Mouse (Mus musculus) kidney, postnatal 36 days (tissue): ENCODE measurements around the gene Mlf2.

ENCODE experiments used
- DNase-seq, 2 experiments: peaks; one replicate each; pipeline ENCODE4 v3.0.0; 2021 to 2022; ENCODE audit warnings: mixed read lengths in 2 of 2

Gene Mlf2

DNA sequence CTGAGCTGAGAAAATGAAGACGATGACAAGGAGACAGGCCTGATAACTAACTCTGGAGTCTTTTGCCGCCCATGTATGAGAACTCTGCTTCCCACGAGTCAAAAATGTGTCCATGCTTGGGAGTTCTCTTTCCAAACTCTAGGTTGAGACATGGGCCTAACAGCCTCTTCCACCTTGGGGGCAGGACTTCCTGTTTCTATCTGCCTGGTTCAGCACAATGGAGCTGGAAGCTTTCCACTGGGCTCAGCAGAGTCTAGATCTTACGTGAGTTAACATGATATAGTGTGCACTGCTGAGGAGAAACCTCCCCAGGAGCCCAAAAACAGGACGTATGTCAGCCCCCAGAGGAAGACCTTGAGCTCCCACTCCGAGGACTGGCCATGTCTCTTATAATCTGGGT, 18.0 kb upstream of the Mlf2 start:
- DNase-seq, result no peak

DNA sequence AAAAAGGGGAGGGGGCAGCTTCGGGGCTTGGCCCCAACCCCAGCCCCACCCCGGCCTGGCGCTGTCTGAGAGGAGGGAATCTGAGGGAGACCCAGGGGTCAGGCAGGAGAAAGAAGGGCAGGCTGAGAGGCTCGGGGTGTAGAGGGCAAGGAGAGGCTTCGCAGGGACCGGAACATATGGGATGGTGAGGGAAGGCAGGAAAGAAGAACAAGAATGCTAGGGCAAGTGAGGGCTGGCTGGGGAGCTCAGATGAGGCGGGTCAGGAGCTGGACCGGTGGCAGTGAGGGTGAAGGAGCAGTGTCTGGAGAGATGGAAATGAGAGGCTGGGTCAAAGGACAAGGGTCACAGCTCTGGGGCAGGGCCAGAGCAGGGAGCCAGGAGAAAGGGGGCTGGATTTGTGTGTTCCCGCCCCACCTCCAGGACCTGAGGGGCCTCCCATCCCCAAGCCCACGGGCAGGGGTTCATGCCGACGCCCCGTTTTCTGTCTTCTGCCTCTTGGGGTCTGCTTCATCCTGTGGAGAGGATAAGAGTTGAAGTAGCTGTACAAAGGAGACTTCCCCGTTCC, 17.4 kb upstream of the Mlf2 start:
- peak; percentile 70 to 78 for DNase-seq

DNA sequence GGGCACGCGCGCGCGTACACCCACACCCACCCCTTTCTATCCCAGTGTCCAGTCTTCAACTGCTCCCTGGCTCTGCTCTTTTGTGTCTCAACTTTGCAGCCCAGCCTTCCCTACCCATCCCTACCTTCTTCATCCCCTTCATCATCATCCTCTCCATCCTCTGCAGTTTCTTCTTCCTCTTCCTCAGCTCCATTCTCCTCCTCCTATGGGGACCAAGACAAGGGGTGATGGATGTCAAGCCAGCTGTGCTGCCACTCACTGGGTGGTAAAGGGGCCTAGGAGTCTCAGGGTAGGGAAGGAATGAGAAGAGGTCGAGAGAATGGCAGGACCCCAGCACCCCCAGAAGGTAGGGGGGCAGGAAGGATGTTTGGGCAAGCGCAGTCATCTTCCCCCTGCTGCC, 16.7 kb upstream of the Mlf2 start:
- no peak for DNase-seq

DNA sequence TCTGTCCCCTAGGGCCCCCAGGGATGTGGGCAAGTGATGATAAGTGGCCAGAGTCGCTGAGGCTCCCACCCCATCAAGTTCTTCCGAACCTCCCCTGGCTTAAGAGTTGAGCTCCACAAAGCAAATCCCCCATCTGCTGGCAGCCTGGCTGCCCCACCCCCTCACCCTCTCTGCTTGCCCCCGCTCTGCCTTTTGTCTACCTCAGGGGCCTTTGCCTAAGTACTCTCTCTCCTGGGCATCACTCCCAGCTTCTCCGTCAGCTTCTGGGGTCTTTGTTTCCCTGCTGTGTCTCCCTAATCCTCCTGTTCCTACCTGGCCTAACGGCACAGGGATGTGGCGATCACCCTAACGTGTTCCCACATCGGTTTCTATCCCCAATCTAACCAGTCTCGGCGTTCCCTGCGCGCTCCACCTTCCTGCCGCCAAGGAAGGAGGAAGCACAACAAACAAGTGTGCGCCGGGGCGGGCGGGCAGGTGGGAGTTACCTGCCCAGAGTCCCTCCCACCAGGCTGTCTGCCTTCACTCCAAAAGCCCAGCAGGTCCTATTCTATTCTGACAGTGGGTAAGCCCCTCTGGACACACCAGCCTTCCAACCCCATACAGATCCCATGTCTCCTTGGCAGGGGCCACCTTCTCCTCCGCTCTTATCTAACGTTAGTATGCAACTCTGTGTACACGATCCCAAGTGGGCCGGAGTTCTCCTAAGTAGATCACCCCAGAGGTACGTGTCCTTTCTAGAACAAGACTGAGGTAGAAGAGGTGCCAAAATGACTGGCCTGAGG, 15.8 kb upstream of the Mlf2 start:
- DNase-seq, result peak; percentile 72 to 80

DNA sequence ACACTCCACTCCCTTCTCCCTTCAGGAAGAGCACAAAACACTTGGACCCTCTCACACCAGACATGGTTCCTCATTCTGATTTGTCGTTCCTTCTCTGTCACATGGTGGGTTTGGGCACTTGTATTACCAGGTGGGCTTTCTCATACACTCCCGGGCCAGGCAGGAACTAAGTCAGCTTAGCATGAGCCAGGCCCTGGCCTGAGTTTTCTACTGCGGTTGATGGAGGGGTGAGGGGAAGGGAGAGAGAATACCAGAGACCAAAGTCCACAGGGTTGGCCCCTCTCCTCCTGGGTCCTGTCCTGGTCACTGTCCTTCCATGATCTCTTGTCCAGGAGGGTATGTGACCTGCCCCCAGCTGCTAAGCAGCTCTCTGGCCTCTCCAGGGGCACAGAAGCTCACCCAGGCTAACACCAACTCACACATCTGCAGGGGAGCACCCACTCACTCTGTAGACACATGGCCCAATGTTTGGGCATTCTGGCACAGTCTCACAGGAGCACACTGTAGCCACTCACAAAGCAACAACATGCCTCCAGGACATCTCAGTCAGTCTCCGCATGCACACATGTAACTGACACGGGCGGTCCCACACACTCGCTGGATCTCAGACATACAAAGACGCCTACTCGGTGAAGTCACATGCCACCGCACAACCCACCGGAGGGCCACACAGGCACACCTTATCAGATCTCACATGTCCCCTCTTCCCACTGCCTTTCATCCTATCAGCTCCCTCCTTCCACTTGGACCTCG, 15.1 kb upstream of the Mlf2 start:
- peak; percentile 79 to 87 for DNase-seq

DNA sequence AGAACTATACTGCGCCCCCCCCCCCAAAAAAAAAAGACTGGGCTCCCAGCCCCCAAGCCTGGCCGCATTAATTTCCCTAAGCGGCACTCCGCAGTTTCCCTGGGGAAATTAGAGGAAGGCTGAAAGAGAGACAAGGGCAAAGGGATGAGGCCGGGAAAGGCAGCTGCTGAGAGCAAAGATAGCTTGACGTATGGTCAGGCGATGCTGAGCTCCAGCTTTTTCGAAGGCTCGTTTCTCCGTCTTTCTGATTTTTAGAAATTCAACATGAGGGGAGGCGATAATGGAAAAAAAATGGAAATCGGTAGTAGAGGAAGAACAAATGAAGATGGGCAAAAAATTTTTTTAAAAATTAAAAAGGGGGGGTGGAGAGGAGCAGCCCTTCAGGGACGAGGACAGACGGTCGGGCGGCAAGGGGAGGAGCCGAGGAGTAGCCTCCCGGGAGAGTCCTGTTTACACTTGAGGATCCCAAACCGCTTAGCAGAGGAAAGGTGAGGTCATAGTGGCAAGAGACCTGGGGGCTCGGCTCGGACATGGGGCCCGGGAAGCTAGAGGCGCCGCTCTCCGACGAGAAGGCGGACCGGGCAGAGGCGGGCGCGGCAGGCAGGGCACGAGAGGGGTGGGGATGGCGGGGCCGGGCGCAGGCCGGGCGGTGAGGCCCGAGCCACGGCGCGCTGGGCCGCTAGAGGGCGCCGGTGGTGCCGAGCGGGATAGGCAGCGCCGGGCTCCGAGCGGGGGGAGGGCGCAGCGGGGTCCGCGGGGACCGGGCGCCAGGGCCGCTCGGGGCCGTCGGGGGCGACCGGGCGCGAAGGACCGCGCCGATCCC, 14.3 kb upstream of the Mlf2 start:
- DNase-seq, result peak; percentile 91 to 98

DNA sequence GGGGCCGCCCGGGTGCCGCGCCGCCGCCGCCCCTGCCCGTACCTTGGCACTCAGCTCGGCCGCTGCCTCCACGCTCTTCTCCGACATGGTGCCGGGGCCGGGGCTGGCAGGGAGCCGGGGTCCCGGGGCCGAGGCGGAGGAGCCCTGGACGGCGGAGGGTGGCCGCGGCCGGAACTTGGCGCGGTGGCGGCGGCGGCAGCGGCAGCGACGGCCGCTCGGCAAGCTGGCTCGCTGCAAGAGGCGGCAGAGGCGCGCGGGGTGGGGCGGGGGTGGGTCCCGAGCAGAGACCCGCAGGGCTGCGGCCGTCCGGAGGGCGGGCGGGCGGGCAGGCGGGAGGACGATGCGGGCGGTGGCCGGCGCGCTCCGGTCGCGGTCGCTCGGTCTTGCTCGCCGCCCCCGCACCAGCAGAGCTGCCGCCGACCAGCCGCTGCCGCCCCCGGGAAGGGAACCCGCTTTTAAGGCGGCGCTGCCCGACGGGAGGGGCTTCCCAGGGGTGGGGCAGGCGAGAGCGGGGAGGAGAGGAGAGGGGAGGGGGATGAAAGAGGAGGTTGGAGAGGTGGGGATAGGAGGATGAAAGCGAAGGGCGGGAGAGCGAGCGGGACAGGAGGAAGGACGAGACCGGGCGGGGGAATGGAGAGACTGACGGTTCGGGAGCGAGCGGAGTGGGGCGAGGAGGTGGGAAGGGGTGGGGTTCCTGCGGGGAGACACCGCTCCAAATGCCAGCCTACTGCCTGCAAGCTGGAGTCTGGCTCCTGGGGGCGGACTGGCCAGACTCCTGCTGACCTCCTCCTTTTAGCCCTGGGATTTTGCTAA, 13.5 kb upstream of the Mlf2 start:
- DNase-seq, result peak; percentile 93 to 96

DNA sequence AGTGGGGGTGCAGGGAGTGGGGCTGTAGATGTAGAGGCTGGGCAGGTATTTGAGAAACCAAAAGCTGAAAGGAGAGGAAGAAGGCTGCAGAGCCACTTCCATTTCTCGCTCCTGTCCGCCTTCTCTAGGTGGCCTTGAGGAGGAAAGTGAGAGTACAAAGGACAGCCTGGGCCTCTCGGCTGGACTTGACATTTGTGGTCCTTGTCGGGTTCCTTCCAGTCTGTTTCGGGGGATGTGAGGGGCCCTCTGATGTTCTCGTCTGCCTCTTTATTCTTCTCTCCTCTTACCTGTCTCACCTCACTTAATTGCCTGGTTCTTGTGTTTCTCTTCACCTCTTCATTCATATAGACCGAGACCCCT, 12.9 kb upstream of the Mlf2 start:
- no peak for DNase-seq

DNA sequence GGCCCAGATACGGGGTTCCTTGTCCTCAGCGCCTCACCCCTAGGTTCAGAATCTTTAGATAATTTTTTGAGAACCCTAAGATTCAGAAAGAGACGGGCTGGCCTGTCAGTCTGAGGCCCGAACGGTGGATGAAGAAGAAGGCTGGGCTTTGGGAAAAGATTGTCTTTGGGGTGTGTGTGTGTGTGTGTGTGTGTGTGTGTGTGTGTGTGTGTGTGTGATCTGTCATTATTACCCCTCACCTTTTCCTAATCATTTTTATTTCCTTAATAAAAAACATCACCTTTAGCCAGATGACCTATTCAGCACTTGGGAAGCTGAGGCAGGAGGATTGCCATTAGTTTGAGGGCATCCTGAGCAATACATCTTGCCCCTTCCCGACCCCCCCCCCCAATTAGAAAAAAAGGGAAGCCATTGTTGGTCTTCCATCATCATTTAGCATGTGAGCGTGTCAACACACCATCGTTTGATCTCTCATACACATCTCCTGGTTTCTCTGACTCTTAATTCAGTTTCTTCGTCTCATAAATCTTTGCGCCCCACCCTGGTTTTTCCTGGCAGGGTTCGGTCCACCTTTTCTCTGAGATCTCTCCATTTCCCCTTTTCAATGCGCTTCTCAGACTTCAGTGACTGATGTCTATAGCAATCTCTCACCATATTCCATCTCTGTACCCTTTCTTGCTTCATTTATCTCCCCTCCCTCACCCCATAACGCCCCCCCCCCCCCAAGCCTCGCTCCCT, 12.1 kb upstream of the Mlf2 start:
- DNase-seq, result no peak

DNA sequence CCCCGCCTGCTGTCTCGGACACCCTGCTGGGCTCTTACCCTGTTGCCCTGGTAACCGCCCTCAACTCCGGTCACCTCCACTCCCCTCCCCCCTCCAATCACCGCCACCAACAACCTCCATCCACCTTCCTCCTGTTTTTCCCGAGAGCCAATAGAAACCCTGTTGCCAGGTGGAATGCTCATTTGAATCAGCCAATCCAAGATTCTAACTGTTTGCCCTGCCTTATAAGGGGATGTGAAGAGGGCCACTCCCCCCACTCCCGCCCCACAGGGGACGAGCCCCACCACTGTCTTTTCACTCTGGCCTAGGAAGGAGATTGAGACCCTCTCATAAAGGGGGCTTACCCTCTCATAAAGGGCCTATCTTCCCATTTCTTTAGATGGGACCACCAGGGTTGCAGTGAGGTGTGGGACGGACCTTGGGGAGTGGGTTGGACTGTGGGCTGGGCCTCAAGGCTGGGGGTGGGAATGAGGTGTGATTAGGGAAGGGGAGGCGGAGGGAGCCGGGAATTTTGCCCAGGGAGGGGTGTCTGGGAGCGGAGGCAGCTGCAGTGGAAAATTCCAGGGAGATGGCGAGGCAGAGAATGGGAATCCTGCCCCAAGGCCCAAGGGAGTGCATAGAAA, 11.4 kb upstream of the Mlf2 start, which contains the start of gene Ptms:
Gene Ptms (minus strand): TSS at position 409 of the 623 bp plus-strand sequence.
- DNase-seq, result peak; percentile 97 to 99

DNA sequence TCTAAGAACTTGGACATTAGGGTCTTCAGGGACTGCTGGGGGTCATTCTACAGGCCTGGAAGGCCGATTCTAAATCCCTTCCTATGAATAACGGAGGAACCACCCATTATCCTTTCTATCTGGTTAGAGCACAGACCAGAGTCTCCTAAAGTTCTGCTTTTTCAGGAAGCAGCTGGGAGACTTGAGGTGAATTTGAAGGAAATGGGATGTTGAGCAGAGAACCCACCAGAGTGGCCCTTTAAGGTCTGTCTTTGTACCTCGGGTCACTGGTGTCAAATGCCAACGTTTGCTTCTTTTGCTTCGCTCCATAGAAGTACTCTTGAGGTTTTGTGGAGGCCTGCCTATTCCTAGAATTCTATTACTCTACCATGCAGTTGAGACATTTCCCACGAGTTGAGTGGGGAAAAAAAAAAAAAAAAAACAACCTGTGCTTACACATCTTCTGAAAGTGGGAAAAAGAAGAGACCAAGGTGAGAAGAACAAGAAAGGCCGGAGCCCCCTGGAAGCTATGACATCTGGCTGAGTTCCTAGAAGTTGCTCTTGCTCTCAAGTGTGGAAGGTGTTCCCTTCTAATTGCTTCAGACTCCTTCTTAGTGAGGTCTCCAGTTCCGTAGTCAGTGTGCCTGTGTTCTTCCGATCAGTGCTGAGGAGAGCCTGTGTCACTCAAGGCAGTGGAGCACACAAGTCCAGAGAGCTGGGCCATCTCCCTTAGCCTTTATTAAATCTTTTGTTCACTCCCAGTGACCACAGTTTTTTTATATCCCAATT, 10.7 kb upstream of the Mlf2 start:
- DNase-seq, result no peak

DNA sequence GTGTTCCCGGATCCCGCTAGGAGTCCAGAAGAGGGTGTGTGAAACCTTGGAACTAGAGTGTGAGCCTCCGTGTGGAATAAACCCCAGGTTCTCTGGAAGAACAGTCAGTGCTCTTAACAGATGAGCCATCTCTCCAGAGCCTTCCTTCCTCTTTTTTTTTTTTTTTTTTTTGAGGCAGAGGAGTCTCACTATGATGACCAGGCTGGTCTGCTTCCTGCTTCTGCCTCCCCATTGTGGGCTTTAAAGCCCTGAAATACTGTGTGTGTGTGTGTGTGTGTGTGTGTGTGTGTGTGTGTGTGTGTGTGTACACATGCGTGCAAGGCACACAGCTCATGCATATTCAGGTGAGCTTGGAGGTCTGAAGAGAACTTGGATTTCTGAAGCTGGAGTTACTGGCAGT, 9.6 kb upstream of the Mlf2 start:
- DNase-seq, result no peak

DNA sequence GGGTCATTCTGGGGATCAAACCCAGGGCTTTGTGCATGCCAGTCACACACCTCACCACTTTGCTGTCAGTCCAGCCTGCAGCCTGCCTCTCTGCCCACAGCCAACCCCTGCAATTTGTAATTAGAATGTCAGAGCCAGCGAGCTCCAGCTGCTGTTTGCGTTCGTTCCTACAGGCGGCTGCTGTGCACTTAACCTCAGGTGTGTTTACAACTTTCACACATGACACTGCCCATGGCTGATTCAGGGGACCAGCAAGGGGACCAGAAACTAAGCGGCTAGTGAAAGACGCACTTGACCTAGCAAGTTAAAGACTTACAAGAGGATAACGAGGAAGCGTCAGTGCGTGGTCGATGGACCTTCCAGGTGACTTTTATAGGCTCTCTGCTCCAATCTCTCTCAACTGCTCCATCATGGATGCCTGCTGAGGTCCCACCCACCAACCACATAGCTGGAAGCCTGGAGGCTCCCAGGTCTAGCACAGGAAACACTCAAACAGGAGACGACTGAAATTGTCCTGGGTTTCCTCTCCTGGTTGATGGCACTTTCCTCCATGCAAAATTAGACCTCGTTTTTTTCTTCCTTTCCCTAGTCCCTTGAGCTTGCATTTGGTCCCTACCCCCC, 5.9 kb upstream of the Mlf2 start:
- DNase-seq, result peak; percentile 52 to 57

DNA sequence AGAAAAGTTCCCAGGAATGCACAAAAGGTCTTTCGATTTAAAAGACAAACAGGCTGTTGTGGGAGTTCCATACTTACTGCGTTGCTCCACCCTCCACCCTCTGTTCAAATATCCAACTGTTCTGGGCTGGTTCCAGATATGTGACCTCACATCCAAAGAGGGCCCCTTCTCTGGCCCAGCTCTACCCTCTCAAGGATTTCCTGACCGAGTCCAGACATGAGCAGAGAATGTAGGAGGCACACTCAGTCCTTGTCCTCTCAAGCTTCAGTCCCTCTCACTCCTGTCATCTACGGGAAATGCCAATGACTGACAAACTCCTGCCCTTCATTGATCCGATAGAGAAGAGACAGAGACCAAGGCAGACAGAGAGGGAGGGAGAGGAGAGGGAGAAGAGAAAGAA, 5.2 kb upstream of the Mlf2 start:
- peak; percentile 48 to 53 for DNase-seq

DNA sequence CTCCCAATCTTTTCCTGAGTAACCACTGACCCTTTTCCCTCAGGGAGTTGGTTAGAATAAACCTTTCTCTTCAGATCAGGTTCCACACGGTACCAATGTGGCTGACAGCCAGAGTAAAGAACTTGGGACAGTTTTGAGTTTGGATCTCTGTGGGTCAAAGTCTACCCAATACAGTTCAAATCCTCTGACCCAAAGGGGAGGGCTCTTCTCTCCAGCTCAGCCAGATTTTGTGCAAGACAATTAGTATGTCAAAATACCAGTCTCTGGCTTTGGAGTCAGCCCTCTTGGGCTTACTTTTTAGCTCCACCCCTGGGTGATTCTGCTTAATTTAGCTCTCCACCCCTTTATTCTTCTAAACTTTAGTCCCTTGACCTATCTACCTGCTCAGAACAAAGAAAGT, 955 bp upstream of the Mlf2 start:
- DNase-seq, result peak; percentile 64 to 80

DNA sequence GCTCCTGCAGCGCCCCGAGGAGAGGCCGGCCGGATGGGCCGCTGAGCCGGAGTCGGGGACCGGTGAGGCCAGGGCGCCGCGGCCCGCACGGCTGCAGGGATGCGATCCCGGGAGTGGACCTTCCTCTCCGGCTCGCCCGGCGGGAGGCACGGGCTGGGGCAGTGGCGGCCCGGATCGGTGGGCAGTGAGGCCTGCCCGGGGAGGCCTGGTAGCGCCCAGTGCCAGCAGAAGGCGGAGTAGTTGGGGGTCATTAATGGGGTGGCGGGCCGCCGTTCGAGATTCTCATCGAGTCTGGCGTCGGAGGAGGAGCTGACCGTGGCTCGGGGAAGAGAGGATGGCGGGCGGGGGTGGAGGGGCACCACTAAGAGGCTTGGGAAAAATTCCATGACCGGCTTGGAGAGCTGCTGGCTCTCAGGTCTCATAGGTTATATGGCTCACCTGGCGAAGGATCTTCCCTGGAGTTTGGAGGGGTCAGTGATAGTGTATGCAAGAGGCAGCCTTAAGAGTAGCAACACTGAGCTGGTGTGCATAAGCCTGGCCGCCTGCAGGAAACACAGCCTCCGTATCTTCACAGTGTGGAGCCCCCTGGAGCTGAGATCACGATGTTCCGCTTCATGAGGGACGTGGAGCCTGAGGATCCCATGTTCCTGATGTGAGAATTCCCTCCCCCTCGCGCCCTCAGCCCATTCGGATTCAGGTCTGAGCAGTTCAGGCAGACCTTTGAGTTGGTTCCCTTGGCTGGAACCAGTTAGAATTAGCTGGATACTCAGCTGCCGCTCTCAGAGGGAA, 533 bp downstream of the Mlf2 start:
- DNase-seq, result peak; percentile 36 to 58

DNA sequence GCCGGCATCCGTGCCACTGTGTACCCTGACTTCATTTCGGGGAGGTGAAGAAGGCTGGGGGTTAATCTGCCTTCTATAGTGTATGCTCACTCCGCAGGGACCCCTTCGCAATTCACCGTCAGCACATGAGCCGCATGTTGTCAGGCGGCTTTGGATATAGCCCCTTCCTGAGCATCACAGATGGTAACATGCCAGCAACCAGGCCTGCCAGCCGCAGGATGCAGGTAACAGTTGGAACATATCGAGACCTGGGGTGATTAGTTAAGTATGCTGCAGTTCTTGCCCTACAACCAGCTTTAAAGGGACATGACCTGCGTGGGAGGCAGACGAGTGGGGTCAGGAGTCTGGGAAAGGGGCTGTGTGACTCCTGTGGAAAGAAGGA, 1.1 kb downstream of the Mlf2 start:
- DNase-seq, result no peak

DNA sequence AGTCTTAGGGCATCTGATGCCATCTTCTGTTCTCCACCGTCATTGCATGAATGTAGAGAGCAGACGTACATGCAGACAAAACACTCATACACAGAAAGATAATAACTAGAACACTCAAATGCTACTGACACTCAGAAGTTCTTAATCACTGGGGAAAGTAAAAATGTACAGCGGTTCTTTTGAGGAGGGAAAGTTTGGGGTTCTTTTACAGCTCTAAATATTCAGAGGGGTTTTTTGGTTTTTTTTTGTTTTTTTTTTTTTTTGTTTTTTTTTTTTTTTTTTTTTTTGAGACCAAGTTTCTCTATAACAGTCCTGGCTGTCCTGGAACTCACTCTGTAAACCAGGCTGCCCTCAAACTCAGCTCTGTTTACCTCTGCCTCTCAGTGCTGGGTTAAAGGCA, 1.9 kb downstream of the Mlf2 start:
- DNase-seq, result no peak

DNA sequence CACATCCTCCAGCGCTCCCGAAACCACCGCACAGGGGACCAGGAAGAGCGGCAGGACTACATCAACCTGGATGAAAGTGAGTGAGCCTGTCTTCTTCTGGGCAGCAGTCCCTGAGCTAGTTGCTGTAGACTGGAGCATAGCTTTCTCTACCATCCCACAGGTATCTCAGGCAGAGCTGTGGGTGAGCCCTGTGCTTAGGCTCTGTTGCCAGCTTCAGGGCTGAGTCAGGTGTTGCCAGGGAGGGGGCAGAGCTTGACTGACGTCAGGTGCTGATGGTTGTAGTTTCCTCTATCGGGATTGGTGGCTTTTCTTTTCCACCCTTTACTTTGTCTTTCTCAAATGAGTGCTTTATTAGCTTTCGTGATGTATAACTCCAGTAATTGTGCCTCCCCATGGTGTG, 3.5 kb downstream of the Mlf2 start:
- DNase-seq, result peak in 1 of 2 experiments; percentile 28
